Mouse (Mus musculus) MEL (cell line): ENCODE data around the gene Cfap299. TPM values are rescaled to one million over a fixed set of nuclear protein-coding genes. Genes with fewer than 3 reads are reported as not detected.

Experiments
- DNase-seq: peaks from one replicate; pipeline ENCODE4 v3.0.0; 2011; ENCODE audit warnings: low read depth, low spot score
- H3K27ac ChIP-seq: 2 replicates; pipeline ENCODE4 v1.5.1; 2012; ENCODE audit warnings: low read depth, mild to moderate bottlenecking, control low read depth, low read length, moderate library complexity; ENCODE audit not compliant: control insufficient read depth
- H3K27me3 ChIP-seq, 2 experiments: fragments of 150-350 bp in 1 of 2; sonication (generic) in 1 of 2; 2 replicates each; pipeline ENCODE4 v1.6.1; 2012; ENCODE audit warnings: low read length in 2 of 2, mild to moderate bottlenecking in 2 of 2, improper control_type of control experiment in 1 of 2, moderate library complexity in 1 of 2; ENCODE audit not compliant: insufficient read depth in 2 of 2, control insufficient read depth in 1 of 2
- H3K36me3 ChIP-seq, 2 experiments: 2 replicates each; pipeline ENCODE4 v1.6.1; 2012 to 2014; ENCODE audit warnings: low read length in 2 of 2, improper control_type of control experiment in 1 of 2, inconsistent platforms in 1 of 2, mild to moderate bottlenecking in 1 of 2; ENCODE audit not compliant: insufficient read depth in 2 of 2, control insufficient read depth in 1 of 2
- H3K4me1 ChIP-seq, 2 experiments: fragments of 150-350 bp in 1 of 2; sonication (generic) in 1 of 2; 2 replicates each; pipeline ENCODE4 v1.6.1; 2012; ENCODE audit warnings: low read length in 2 of 2, improper control_type of control experiment in 1 of 2, mild to moderate bottlenecking in 1 of 2; ENCODE audit not compliant: insufficient read depth in 2 of 2, control insufficient read depth in 1 of 2
- H3K4me3 ChIP-seq, 2 experiments: fragments of 150-350 bp in 1 of 2; sonication (generic) in 1 of 2; 2 replicates each; pipeline ENCODE4 v1.5.1; 2012; ENCODE audit warnings: low read depth in 2 of 2, low read length in 2 of 2, mild to moderate bottlenecking in 2 of 2, moderate library complexity in 2 of 2, control low read depth in 1 of 2, improper control_type of control experiment in 1 of 2; ENCODE audit not compliant: control insufficient read depth in 1 of 2, insufficient read depth in 1 of 2
- H3K79me2 ChIP-seq: 2 replicates; pipeline ENCODE4 v1.6.1; 2012; ENCODE audit warnings: mild to moderate bottlenecking, low read length, moderate library complexity; ENCODE audit not compliant: control insufficient read depth, poor library complexity, insufficient read depth
- H3K9ac ChIP-seq: 2 replicates; pipeline ENCODE4 v1.6.1; 2012; ENCODE audit warnings: low read depth, mild to moderate bottlenecking, control low read depth, low read length, moderate library complexity; ENCODE audit not compliant: control insufficient read depth, poor library complexity, severe bottlenecking
- H3K9me3 ChIP-seq: fragments of 150-350 bp; sonication (generic); replicated peaks from 2 replicates; pipeline ENCODE4 v1.6.1; 2012; ENCODE audit warnings: mild to moderate bottlenecking, low read length, improper control_type of control experiment, moderate library complexity; ENCODE audit not compliant: insufficient read depth
- BHLHE40 ChIP-seq: IDR thresholded peaks from 2 replicates; pipeline ENCODE4 v1.6.1; 2012; ENCODE audit warnings: low read depth, mild to moderate bottlenecking, inconsistent platforms, low read length, improper control_type of control experiment, borderline replicate concordance
- CHD2 ChIP-seq: IDR thresholded peaks from 2 replicates; pipeline ENCODE4 v1.6.1; 2011; ENCODE audit warnings: low read length, improper control_type of control experiment
- ELF1 ChIP-seq: IDR thresholded peaks from 2 replicates; pipeline ENCODE4 v1.6.1; 2014; ENCODE audit warnings: low read depth, mild to moderate bottlenecking, inconsistent platforms, low read length, improper control_type of control experiment, moderate library complexity
- EP300 ChIP-seq, 2 experiments: IDR thresholded peaks; 2 replicates each; pipeline ENCODE4 v1.6.1; 2011; ENCODE audit warnings: improper control_type of control experiment in 2 of 2, low read length in 2 of 2, low read depth in 1 of 2, mild to moderate bottlenecking in 1 of 2
- GATA1 ChIP-seq: IDR thresholded peaks from 2 replicates; pipeline ENCODE4 v1.6.1; 2011; ENCODE audit warnings: low read depth, low read length, improper control_type of control experiment
- MAX ChIP-seq: IDR thresholded peaks from 2 replicates; pipeline ENCODE4 v1.6.1; 2011; ENCODE audit warnings: low read length, improper control_type of control experiment
- MXI1 ChIP-seq: IDR thresholded peaks from 2 replicates; pipeline ENCODE4 v1.6.1; 2011; ENCODE audit warnings: mild to moderate bottlenecking, low read depth, low read length, improper control_type of control experiment
- NELFE ChIP-seq: IDR thresholded peaks from 2 replicates; pipeline ENCODE4 v1.6.1; 2011; ENCODE audit warnings: low read depth, low read length, improper control_type of control experiment
- POLR2A ChIP-seq, 2 experiments: IDR thresholded peaks; 2 replicates each; pipeline ENCODE4 v1.6.1; 2011 to 2012; ENCODE audit warnings: low read length in 2 of 2, mild to moderate bottlenecking in 2 of 2, control low read depth in 1 of 2, improper control_type of control experiment in 1 of 2, low read depth in 1 of 2, moderate library complexity in 1 of 2; ENCODE audit not compliant: control insufficient read depth in 1 of 2, insufficient read depth in 1 of 2, poor library complexity in 1 of 2
- RCOR1 ChIP-seq: IDR thresholded peaks from 2 replicates; pipeline ENCODE4 v1.6.1; 2012; ENCODE audit warnings: low read depth, mild to moderate bottlenecking, inconsistent platforms, low read length, improper control_type of control experiment
- SIN3A ChIP-seq: IDR thresholded peaks from 2 replicates; pipeline ENCODE4 v1.6.1; 2012; ENCODE audit warnings: low read length, improper control_type of control experiment, inconsistent platforms
- SMC3 ChIP-seq: IDR thresholded peaks from 2 replicates; pipeline ENCODE4 v1.6.1; 2011; ENCODE audit warnings: low read depth, low read length, improper control_type of control experiment
- UBTF ChIP-seq: IDR thresholded peaks from 2 replicates; pipeline ENCODE4 v1.6.1; 2012; ENCODE audit warnings: low read depth, mild to moderate bottlenecking, inconsistent platforms, low read length, improper control_type of control experiment, moderate library complexity, borderline replicate concordance; ENCODE audit not compliant: insufficient read depth
- ZKSCAN1 ChIP-seq: IDR thresholded peaks from 2 replicates; pipeline ENCODE4 v1.6.1; 2012; ENCODE audit warnings: low read depth, mild to moderate bottlenecking, inconsistent platforms, low read length, improper control_type of control experiment, moderate library complexity
- ZMIZ1 ChIP-seq: IDR thresholded peaks from 2 replicates; pipeline ENCODE4 v1.6.1; 2012; ENCODE audit warnings: low read depth, mild to moderate bottlenecking, inconsistent platforms, low read length, improper control_type of control experiment, moderate library complexity
- ZNF384 ChIP-seq: IDR thresholded peaks from 2 replicates; pipeline ENCODE4 v1.6.1; 2012; ENCODE audit warnings: low read depth, mild to moderate bottlenecking, inconsistent platforms, low read length, improper control_type of control experiment
- polyA plus RNA-seq, 2 experiments: library from polyadenylated mRNA; stranded (reverse) in 1 of 2; unstranded in 1 of 2; fragments of >175 nt in 1 of 2; fragments of >200 nt in 1 of 2; gene quantifications; 2 replicates each; pipeline versions ENCODE4 v1.2.1 to v1.2.4; 2012; ENCODE audit warnings: low replicate concordance in 2 of 2, low read depth in 1 of 2; ENCODE audit not compliant: insufficient read length in 2 of 2, insufficient read depth in 1 of 2, missing spikeins in 1 of 2
- total RNA-seq: library from RNA; depleted of rRNA; stranded (reverse); fragments of 300-350 nt; gene quantifications from 2 replicates; pipeline ENCODE4 v1.2.3, GENCODE M21; 2012

The Cfap299 gene
- total and polyA plus RNA-seq, 3 experiments, result not detected

GRCm38 (mm10) chr5:98550873-98551272, 221.8 kb downstream of the Cfap299 start:
- DNase-seq, result no peak

DNA sequence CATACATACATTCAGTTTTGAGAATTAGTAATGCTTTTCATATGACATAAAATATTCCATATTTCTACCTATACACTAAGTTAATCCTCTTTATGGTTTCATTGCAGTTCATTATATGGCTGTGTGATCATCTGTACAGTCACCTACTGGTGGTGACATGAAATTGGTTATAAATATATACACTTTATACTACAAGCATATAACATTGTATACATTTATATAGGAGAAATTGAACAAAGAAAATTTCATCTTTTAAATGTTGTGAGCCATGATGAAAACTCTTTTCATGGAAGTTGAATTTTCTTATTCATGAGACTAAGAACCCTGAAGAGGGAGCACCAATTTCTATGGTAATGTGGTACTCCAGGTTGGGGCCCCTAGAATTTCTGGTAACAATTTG, 223.3 kb downstream of the Cfap299 start, which contains the start of gene Gm11111:
Gm11111 (plus strand) TSS at position 301 of the 400 bp plus-strand sequence.
- H3K9me3 ChIP-seq, result no peaks in the 10 kb centered on the region
- H3K27ac ChIP-seq, result no peak within 1 kb of the TSS
- H3K4me1 ChIP-seq, result no peaks in the 10 kb centered on the region
- H3K4me3 ChIP-seq, result no peak within 1 kb of the TSS
- no peaks in the 10 kb centered on the region for H3K79me2 ChIP-seq
- no peak within 1 kb of the TSS for H3K9ac ChIP-seq
- H3K27me3 ChIP-seq, result no peaks in the 10 kb centered on the region
- no peaks in the 10 kb centered on the region for H3K36me3 ChIP-seq
- TF ChIP-seq RCOR1, result no peak
- DNase-seq, result no peak

More at GRCm38 (mm10) chr5:98550873-98551272, 221.8 kb downstream of the Cfap299 start:
- Histone ChIP-seq H3K79me2 (no peaks in the 10 kb centered on the region), H3K9ac (no peak overlapping the region), H3K4me3 (no peak overlapping the region), H3K36me3 (no peaks in the 10 kb centered on the region), H3K27ac (no peak overlapping the region), H3K9me3 (no peaks in the 10 kb centered on the region), H3K27me3 (no peaks in the 10 kb centered on the region), H3K4me1 (no peaks in the 10 kb centered on the region)
- TF ChIP-seq GATA1 (no peak), ELF1 (no peak), ZNF384 (no peak), SIN3A (no peak), MAX (no peak), RCOR1 (no peak), EP300 (IDR thresholded peaks at IDR 0.05; ENCODE audit: low read depth in 1 of 2, low read length in 2 of 2) (no peak), ZMIZ1 (no peak), MXI1 (no peak), UBTF (no peak), NELFE (no peak), POLR2A (IDR thresholded peaks at IDR 0.05; ENCODE audit: control insufficient read depth in 1 of 2, insufficient read depth in 1 of 2, low read depth in 1 of 2, low read length in 2 of 2, poor library complexity in 1 of 2) (no peak), ZKSCAN1 (no peak)

- DNase-seq, result no peak
- Histone ChIP-seq H3K9me3 (no peaks in the 10 kb centered on the region), H3K27ac (no peak overlapping the region), H3K36me3 (no peaks in the 10 kb centered on the region), H3K9ac (no peak overlapping the region), H3K27me3 (no peaks in the 10 kb centered on the region), H3K4me3 (no peak overlapping the region), H3K4me1 (no peaks in the 10 kb centered on the region), H3K79me2 (no peaks in the 10 kb centered on the region)
- TF ChIP-seq MXI1, result no peak
- TF ChIP-seq SMC3, result no peak
- TF ChIP-seq ZMIZ1, result no peak
- no peak for TF ChIP-seq CHD2
- no peak for TF ChIP-seq BHLHE40
Observed at GRCm38 (mm10) chr5:98552811-98553601, 223.9 kb downstream of the Cfap299 start.
